Mouse (Mus musculus): ENCODE measurements around the gene H2afj. TPM values are rescaled to one million over a fixed set of nuclear protein-coding genes. Genes with fewer than 3 reads are reported as not detected.

The H2afj gene
- polyA plus RNA-seq, 1 experiment from 2014 or later = 120 TPM

GRCm38 (mm10) chr6:136808631-136809046, 595 bp downstream of the H2afj start:
- H3K36me3 ChIP-seq = peaks cover 18% of the 10 kb centered on the region
- no peaks in the 10 kb centered on the region for H3K9me3 ChIP-seq
- H3K27ac ChIP-seq (replicated peaks) = no peak overlapping the region
- H3K4me2 ChIP-seq (replicated peaks) = peak overlapping the region; percentile 91
- peak overlapping the region; percentile 70 for H3K9ac ChIP-seq (replicated peaks)
- no peaks in the 10 kb centered on the region for H3K27me3 ChIP-seq
- under 1% methylated on average over 28 of the region's 28 CpGs for WGBS
- peak; percentile 18 for ATAC-seq (replicated peaks)
- H3K4me1 ChIP-seq = peaks cover 25% of the 10 kb centered on the region
- peak overlapping the region; percentile 86 for H3K4me3 ChIP-seq

DNA sequence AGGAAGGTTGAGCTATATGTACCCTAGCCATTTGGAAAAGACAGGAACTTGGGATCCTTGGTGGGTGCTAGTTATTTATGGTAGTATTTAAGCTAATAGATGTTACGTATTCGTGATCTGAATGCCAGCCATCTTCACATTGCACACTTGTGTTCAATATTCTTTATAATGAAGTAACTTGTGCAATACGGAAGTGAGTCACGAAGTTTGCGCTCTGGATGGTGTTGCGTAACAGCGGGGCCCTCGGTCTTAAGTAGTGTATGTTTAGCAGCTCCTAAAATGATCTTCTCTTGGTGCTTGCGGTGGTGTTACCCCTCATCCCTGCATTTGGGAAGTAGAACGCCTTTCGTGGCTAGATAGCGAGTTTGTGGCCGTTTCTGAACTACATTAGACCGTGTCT, 1.0 kb downstream of the H2afj start:
- 41% methylated on average over 14 of the region's 14 CpGs for WGBS
- Histone ChIP-seq H3K27ac (replicated peaks) (no peak overlapping the region), H3K27me3 (no peaks in the 10 kb centered on the region), H3K4me1 (peaks cover 25% of the 10 kb centered on the region), H3K4me2 (replicated peaks) (peak overlapping the region; percentile 91), H3K9ac (replicated peaks) (peak overlapping the region; percentile 70), H3K9me3 (no peaks in the 10 kb centered on the region), H3K4me3 (peak overlapping the region; percentile 86), H3K36me3 (peaks cover 23% of the 10 kb centered on the region)
- ATAC-seq (replicated peaks) = no peak

- no peak for ATAC-seq (replicated peaks)
- H3K4me1 ChIP-seq = peaks cover 25% of the 10 kb centered on the region
- 82% methylated on average over 13 of the region's 13 CpGs for WGBS
- H3K36me3 ChIP-seq = peaks cover 29% of the 10 kb centered on the region
- H3K9ac ChIP-seq (replicated peaks) = no peak overlapping the region
- H3K4me3 ChIP-seq = 0 out of 2 replicates have a peak overlapping the region, but pooled peaks have one; percentile 86
- H3K27ac ChIP-seq (replicated peaks) = no peak overlapping the region
- H3K4me2 ChIP-seq (replicated peaks) = peak overlapping the region; percentile 91
- H3K9me3 ChIP-seq = no peaks in the 10 kb centered on the region
- H3K27me3 ChIP-seq = no peaks in the 10 kb centered on the region
Observed at GRCm38 (mm10) chr6:136809673-136810072, 1.6 kb downstream of the H2afj start.

GRCm38 (mm10) chr6:136811196-136811595, 3.2 kb downstream of the H2afj start:
- peaks cover 20% of the 10 kb centered on the region for H3K4me1 ChIP-seq
- no peak overlapping the region for H3K4me2 ChIP-seq (replicated peaks)
- H3K9ac ChIP-seq (replicated peaks) = no peak overlapping the region
- ATAC-seq (replicated peaks) = no peak
- no peaks in the 10 kb centered on the region for H3K9me3 ChIP-seq
- H3K27me3 ChIP-seq = no peaks in the 10 kb centered on the region
- H3K36me3 ChIP-seq = peaks cover 41% of the 10 kb centered on the region
- H3K4me3 ChIP-seq = no peak overlapping the region
- 90% methylated on average over 10 of the region's 10 CpGs for WGBS
- no peak overlapping the region for H3K27ac ChIP-seq (replicated peaks)

GRCm38 (mm10) chr6:136813117-136813516, 5.1 kb downstream of the H2afj start:
- ATAC-seq (replicated peaks) = no peak
- Histone ChIP-seq H3K4me1 (peaks cover 17% of the 10 kb centered on the region), H3K9ac (replicated peaks) (no peak overlapping the region), H3K36me3 (peaks cover 59% of the 10 kb centered on the region), H3K4me2 (replicated peaks) (no peak overlapping the region), H3K27me3 (no peaks in the 10 kb centered on the region), H3K27ac (replicated peaks) (no peak overlapping the region), H3K4me3 (no peak overlapping the region), H3K9me3 (no peaks in the 10 kb centered on the region)
- 44% methylated on average over 4 of the region's 4 CpGs for WGBS

DNA sequence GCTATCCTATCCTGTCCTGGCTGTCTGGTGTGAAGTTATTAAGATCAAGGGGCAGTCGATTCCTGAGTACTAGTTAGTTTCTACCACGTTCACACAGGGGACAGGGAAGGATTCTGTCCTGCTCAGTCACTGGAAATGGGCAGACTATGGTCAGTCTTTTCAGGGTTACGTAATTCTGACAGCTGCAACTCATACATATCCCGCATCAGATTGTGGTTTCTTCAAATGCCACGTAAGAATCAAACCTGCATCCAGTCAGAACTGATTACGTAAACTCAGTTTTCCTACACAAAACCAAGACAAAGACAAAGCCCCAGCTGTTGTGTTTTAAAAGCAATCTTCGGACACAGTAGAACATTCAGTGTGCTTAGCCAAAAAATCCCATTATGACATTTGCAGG, 7.3 kb downstream of the H2afj start:
- H3K27ac ChIP-seq (replicated peaks) = no peak overlapping the region
- WGBS = 96% methylated on average over 7 of the region's 7 CpGs

GRCm38 (mm10) chr6:136816826-136817225, 8.8 kb downstream of the H2afj start:
- ATAC-seq (replicated peaks) = no peak
- no peaks in the 10 kb centered on the region for H3K9me3 ChIP-seq
- H3K27ac ChIP-seq (replicated peaks) = peak overlapping the region; percentile 57
- no peak overlapping the region for H3K4me2 ChIP-seq (replicated peaks)
- H3K27me3 ChIP-seq = no peaks in the 10 kb centered on the region
- no peak overlapping the region for H3K4me3 ChIP-seq
- H3K4me1 ChIP-seq = 0 out of 2 replicates have a peak, but pooled peaks cover 7% of the 10 kb centered on the region
- H3K9ac ChIP-seq (replicated peaks) = no peak overlapping the region
- 87% methylated on average over 21 of the region's 21 CpGs for WGBS
- peaks cover 92% of the 10 kb centered on the region for H3K36me3 ChIP-seq

More for the DNA sequence above, 7.3 kb downstream of the H2afj start:
- no peak for ATAC-seq (replicated peaks)
- no peak overlapping the region for H3K4me3 ChIP-seq
- 0 out of 2 replicates have a peak, but pooled peaks cover 7% of the 10 kb centered on the region for H3K4me1 ChIP-seq
- no peak overlapping the region for H3K9ac ChIP-seq (replicated peaks)
- peaks cover 80% of the 10 kb centered on the region for H3K36me3 ChIP-seq
- no peaks in the 10 kb centered on the region for H3K27me3 ChIP-seq
- H3K9me3 ChIP-seq = no peaks in the 10 kb centered on the region
- no peak overlapping the region for H3K4me2 ChIP-seq (replicated peaks)

DNA sequence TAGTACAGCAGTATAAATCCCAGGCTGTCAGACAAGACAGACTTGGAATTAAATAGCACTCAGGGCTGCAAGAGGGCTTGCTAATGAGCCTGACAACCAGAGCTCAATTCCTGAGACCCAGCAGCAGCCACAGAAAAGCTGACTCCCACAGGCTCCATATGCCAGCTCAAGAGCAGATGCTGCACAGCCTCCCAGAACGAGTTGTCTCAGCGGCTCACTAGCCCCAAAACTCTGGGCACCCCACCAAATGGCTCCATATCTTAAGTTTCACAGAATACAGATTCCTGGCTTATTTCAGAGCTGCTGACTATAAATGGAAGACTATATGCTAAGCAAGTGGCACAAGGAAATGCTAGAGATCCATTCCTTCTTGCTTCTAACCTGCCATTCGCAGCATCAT, 9.5 kb downstream of the H2afj start:
- H3K27me3 ChIP-seq = no peaks in the 10 kb centered on the region
- H3K9me3 ChIP-seq = no peaks in the 10 kb centered on the region
- WGBS = 85% methylated on average over 3 of the region's 3 CpGs
- no peak overlapping the region for H3K4me3 ChIP-seq
- no peak overlapping the region for H3K4me2 ChIP-seq (replicated peaks)
- H3K36me3 ChIP-seq = peaks cover 93% of the 10 kb centered on the region
- 0 out of 2 replicates have a peak, but pooled peaks cover 7% of the 10 kb centered on the region for H3K4me1 ChIP-seq
- ATAC-seq (replicated peaks) = peak; percentile 65
- H3K27ac ChIP-seq (replicated peaks) = peak overlapping the region; percentile 70
- H3K9ac ChIP-seq (replicated peaks) = no peak overlapping the region

DNA sequence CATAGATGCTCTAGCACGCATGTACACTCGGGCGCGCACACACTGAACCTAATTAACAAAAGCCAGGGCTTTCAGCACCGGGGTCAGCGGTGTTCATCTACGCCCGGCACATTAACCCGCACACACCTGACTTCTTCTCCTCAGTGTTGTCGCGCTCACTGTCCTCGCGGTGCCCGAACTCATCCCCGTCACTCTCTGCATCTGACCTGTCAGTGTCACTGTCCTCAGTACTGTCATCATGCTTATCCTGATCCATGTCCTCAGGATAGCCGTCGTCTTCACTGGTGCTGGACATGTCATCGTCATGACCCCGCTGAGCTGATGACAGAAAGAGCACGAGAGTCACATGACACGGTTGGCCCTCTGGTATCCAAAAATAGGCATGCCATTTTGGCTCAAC, 12.3 kb downstream of the H2afj start:
- 0 out of 2 replicates have a peak, but pooled peaks cover 7% of the 10 kb centered on the region for H3K4me1 ChIP-seq
- no peak overlapping the region for H3K4me3 ChIP-seq
- no peak for ATAC-seq (replicated peaks)
- 96% methylated on average over 21 of the region's 21 CpGs for WGBS
- H3K36me3 ChIP-seq = peaks cover 88% of the 10 kb centered on the region
- no peak overlapping the region for H3K9ac ChIP-seq (replicated peaks)
- H3K9me3 ChIP-seq = no peaks in the 10 kb centered on the region
- H3K4me2 ChIP-seq (replicated peaks) = no peak overlapping the region
- H3K27me3 ChIP-seq = no peaks in the 10 kb centered on the region
- no peak overlapping the region for H3K27ac ChIP-seq (replicated peaks)

DNA sequence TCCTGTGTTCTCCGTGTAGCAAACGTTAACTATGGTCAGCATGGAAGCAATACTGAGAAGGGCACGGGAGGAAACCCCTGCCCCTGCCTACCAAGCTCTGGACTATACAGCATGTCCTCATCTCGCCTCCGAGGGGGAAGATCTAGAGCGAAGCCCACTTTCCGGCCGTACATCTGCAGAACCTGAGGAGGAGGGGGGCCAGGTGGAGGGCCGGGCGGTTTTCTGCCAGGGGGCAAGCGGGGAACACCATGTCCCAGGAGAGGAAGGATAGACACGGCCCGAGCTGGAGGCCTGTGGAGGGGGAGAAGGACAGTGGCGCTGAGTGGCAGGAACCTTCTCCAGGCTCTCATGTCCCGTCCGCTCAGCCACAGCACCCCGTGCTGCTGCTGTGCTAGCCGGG, 13.0 kb downstream of the H2afj start:
- H3K36me3 ChIP-seq = peaks cover 82% of the 10 kb centered on the region
- H3K27ac ChIP-seq (replicated peaks) = no peak overlapping the region
- H3K4me3 ChIP-seq = no peak overlapping the region
- ATAC-seq (replicated peaks) = no peak
- H3K27me3 ChIP-seq = no peaks in the 10 kb centered on the region
- 94% methylated on average over 18 of the region's 18 CpGs for WGBS
- H3K9me3 ChIP-seq = no peaks in the 10 kb centered on the region
- H3K4me2 ChIP-seq (replicated peaks) = no peak overlapping the region
- H3K4me1 ChIP-seq = 0 out of 2 replicates have a peak, but pooled peaks cover 7% of the 10 kb centered on the region
- no peak overlapping the region for H3K9ac ChIP-seq (replicated peaks)

GRCm38 (mm10) chr6:136824987-136825386, 16.9 kb downstream of the H2afj start:
- 95% methylated on average over 8 of the region's 8 CpGs for WGBS
- no peak overlapping the region for H3K4me2 ChIP-seq (replicated peaks)
- H3K4me1 ChIP-seq = peaks cover 17% of the 10 kb centered on the region
- no peaks in the 10 kb centered on the region; the same call in 1 of the 2 replicates for H3K27me3 ChIP-seq
- peaks cover 47% of the 10 kb centered on the region for H3K36me3 ChIP-seq
- no peak overlapping the region for H3K4me3 ChIP-seq
- no peak overlapping the region for H3K27ac ChIP-seq (replicated peaks)
- no peak overlapping the region for H3K9ac ChIP-seq (replicated peaks)
- H3K9me3 ChIP-seq = no peaks in the 10 kb centered on the region
- ATAC-seq (replicated peaks) = no peak

GRCm38 (mm10) chr6:136827116-136827515, 19.1 kb downstream of the H2afj start:
- ATAC-seq (replicated peaks) = no peak
- H3K36me3 ChIP-seq = peaks cover 26% of the 10 kb centered on the region
- peaks cover 17% of the 10 kb centered on the region for H3K4me1 ChIP-seq
- no peaks in the 10 kb centered on the region for H3K9me3 ChIP-seq
- H3K27ac ChIP-seq (replicated peaks) = no peak overlapping the region
- H3K9ac ChIP-seq (replicated peaks) = peak overlapping the region; percentile 87
- peak overlapping the region; percentile 87 for H3K4me3 ChIP-seq
- H3K4me2 ChIP-seq (replicated peaks) = peak overlapping the region; percentile 75
- peaks cover 6% of the 10 kb centered on the region; the same call in 1 of the 2 replicates for H3K27me3 ChIP-seq
- 16% methylated on average over 7 of the region's 7 CpGs for WGBS

- peaks cover 6% of the 10 kb centered on the region; the same call in 1 of the 2 replicates for H3K27me3 ChIP-seq
- peak within 1 kb of the TSS; percentile 87 for H3K4me3 ChIP-seq
- H3K27ac ChIP-seq (replicated peaks) = peak within 1 kb of the TSS; percentile 89
- H3K4me2 ChIP-seq (replicated peaks) = peak within 1 kb of the TSS; percentile 75
- peak within 1 kb of the TSS; percentile 87 for H3K9ac ChIP-seq (replicated peaks)
- H3K4me1 ChIP-seq = peaks cover 17% of the 10 kb centered on the region
- no peaks in the 10 kb centered on the region for H3K9me3 ChIP-seq
- ATAC-seq (replicated peaks) = no peak; the same call in 1 of the 2 replicates
- H3K36me3 ChIP-seq = peaks cover 22% of the 10 kb centered on the region
- WGBS = under 1% methylated on average over 34 of the region's 34 CpGs
Observed at GRCm38 (mm10) chr6:136827516-136827880, 19.5 kb downstream of the H2afj start, which contains the start of gene BC049715. Gene BC049715 (plus strand): TSS chr6:136827626.

Data from forebrain, embryonic 15.5 days (tissue).